Mouse (Mus musculus) spleen, adult 2 months (tissue): Measurements from ENCODE around the gene Anp32e. TPM values are rescaled to one million over a fixed set of nuclear protein-coding genes. Genes with fewer than 3 reads are reported as not detected.
A peak's percentile ranks its signal among the peaks of the same experiment; 100 is the strongest.
"Not testable (repeated sequence)": the region's sequence is repeated elsewhere in the genome, so short reads cannot be mapped to it uniquely, and the experiment has no call there.

Experiments
- DNase-seq, 2 experiments: peaks; one replicate each; pipeline versions ENCODE4 v3.0.0 to v3.0.0-alpha.2; 2012 to 2021; ENCODE audit warnings: low spot score in 2 of 2, low read depth in 1 of 2
- H3K27ac ChIP-seq: fragments of 200-500 bp; 2 replicates; pipeline ENCODE4 v1.5.1; 2012; ENCODE audit warnings: low read length, inconsistent platforms; ENCODE audit not compliant: insufficient read depth
- H3K27me3 ChIP-seq: fragments of 200-500 bp; 2 replicates; pipeline ENCODE4 v1.6.1; 2012; ENCODE audit warnings: mild to moderate bottlenecking, moderate library complexity, low read length, inconsistent platforms; ENCODE audit not compliant: control insufficient read depth, insufficient read depth
- H3K36me3 ChIP-seq: fragments of 200-500 bp; 2 replicates; pipeline ENCODE4 v1.6.1; 2012; ENCODE audit warnings: mild to moderate bottlenecking, low read length, inconsistent platforms; ENCODE audit not compliant: control insufficient read depth, insufficient read depth
- H3K4me1 ChIP-seq: fragments of 200-500 bp; 2 replicates; pipeline ENCODE4 v1.6.1; 2011; ENCODE audit warnings: inconsistent platforms; ENCODE audit not compliant: control insufficient read depth, insufficient read depth, insufficient read length
- H3K4me3 ChIP-seq: fragments of 200-500 bp; 2 replicates; pipeline ENCODE4 v1.5.1; 2011; ENCODE audit warnings: mild to moderate bottlenecking, inconsistent platforms; ENCODE audit not compliant: insufficient read depth, insufficient read length; ENCODE audit errors: extremely low read depth
- CTCF ChIP-seq: fragments of 200-500 bp; IDR thresholded peaks from 2 replicates; pipeline ENCODE4 v1.5.1; 2011; ENCODE audit warnings: mild to moderate bottlenecking, inconsistent platforms; ENCODE audit not compliant: insufficient read depth, insufficient read length, insufficient replicate concordance; ENCODE audit errors: extremely low read depth
- POLR2A ChIP-seq: fragments of 200-500 bp; IDR thresholded peaks from 2 replicates; pipeline ENCODE4 v1.6.1; 2011; ENCODE audit warnings: low read depth, low read length, inconsistent platforms
- WGBS: fragments of 180-500 bp; shearing (Covaris S2); methylation state at CpG from one replicate; pipeline ENCODE4 v1.1.7; 2018; 5-methylcytosine and 5-hydroxymethylcytosine counted together
- polyA plus RNA-seq: library from polyadenylated mRNA; depleted of rRNA; stranded (reverse); fragments of >200 nt; gene quantifications from 2 replicates; pipeline ENCODE4 v1.2.3, GENCODE M21; 2012

Gene Anp32e
- polyA plus RNA-seq, 1 experiment: 12.7 TPM

DNA sequence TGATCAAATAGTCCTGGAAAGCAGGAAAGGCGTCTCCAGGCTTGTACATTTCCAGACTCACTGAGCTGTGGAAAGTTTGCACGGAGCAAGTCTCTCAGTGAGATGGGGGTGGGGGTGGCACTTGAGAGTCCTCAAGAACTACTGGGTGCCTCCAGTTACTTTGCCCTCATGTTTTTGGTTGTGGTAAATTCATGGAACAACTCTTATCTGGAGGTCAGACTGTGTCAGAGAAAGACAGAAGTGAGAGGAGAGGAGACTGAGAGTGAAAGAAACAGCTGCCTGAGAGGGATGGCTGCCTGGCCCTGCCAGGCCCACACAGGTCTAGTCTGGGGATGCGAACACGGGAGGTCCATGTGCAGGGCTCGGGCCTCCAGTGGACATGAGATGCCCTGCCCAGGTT is 26.3 kb downstream of the Anp32e start:
- no peak for DNase-seq
- TF ChIP-seq CTCF (no peak), POLR2A (no peak)
- Histone ChIP-seq H3K27me3 (no peaks in the 10 kb centered on the region), H3K4me3 (no peak overlapping the region), H3K36me3 (no peaks in the 10 kb centered on the region), H3K27ac (no peak overlapping the region), H3K4me1 (no peaks in the 10 kb centered on the region; the same call in 1 of the 2 replicates)
- WGBS: 66% methylated on average over 5 of the region's 5 CpGs

DNA sequence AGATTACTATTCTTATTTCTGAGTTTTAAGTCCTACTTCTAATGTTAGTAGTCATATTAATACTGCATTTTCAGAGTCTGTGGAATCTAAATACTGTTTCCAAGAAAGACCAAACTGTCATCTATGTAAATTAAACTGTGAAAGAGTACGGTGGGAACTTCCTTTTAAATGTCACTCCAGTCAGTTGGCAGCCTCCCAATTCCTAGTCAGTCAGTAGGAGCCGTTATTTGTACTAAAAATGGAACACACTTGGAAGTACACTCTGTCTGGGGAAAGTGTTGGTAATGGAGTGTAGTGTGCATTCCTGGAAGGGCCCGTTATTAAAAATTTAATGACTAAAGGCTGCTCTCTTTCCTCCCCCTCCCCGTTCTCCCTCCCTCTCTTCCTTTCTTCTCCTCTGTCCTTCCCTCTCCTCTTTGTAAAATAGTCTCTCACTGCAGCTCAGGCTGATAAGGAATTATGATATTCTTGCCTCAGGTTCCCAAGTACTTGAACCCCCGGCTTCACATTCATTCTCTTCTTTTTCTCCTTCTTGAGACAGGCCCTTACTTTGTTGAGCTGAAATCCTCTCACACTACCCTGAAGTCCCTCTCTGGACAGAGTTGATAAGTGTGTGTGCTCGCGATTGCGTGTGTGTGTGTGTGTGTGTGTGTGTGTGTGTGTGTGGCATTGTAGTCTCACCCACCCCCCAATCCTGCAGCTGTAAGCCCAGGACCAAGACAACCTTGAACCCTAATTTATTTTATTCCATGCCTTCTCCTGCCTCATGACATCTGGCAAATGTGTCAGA is 28.5 kb downstream of the Anp32e start:
- no peak for DNase-seq
- TF ChIP-seq CTCF: no peak
- no peak for TF ChIP-seq POLR2A
- 39% methylated on average over 8 of the region's 8 CpGs for WGBS
- Histone ChIP-seq H3K27ac (no peak overlapping the region), H3K27me3 (no peaks in the 10 kb centered on the region), H3K36me3 (no peaks in the 10 kb centered on the region), H3K4me3 (no peak overlapping the region), H3K4me1 (no peaks in the 10 kb centered on the region; the same call in 1 of the 2 replicates)

DNA sequence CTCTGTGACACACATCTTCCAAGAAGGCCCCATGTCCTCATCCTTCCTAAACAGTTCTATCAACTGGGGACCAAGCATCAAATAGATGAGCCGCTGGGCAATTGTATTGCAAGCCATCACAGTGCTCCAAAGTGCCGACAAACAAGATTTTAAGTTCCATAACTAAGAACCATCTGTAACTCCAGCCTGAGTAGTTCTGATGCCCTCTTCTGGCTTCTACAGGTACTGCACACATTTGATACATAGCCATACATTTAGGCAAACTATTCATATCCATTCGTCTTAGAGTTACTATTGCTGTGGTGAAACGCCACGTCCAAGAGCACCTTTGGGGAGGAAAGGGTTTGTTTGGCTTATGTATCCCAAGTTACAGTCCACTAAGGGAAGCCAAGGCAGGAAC is 30.0 kb downstream of the Anp32e start:
- Histone ChIP-seq H3K27ac (no peak overlapping the region), H3K4me1 (no peaks in the 10 kb centered on the region; the same call in 1 of the 2 replicates), H3K4me3 (no peak overlapping the region), H3K36me3 (no peaks in the 10 kb centered on the region), H3K27me3 (no peaks in the 10 kb centered on the region)
- TF ChIP-seq CTCF (no peak), POLR2A (no peak)
- WGBS: 80% methylated on average over 5 of the region's 5 CpGs
- no peak for DNase-seq

DNA sequence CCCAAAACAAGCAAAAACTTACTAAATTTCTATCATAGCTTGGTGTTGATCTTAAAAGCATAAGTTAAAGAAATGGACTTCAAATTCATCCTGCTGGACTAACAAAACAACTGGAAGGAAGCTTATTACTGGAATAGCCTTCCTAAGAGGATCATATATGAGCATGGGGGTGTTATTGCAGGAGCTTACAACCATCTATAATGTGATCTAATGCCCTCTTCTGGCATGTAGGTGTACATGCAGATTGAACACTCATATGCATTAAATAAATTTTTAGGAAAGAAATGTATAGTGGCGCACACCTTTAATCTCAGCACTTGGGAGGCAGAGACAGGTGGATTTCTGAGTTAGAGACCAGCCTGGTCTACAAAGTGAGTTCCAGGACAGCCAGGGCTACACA is 30.8 kb downstream of the Anp32e start:
- TF ChIP-seq POLR2A: no peak
- TF ChIP-seq CTCF: no peak
- no peaks in the 10 kb centered on the region; the same call in 1 of the 2 replicates for H3K4me1 ChIP-seq

DNA sequence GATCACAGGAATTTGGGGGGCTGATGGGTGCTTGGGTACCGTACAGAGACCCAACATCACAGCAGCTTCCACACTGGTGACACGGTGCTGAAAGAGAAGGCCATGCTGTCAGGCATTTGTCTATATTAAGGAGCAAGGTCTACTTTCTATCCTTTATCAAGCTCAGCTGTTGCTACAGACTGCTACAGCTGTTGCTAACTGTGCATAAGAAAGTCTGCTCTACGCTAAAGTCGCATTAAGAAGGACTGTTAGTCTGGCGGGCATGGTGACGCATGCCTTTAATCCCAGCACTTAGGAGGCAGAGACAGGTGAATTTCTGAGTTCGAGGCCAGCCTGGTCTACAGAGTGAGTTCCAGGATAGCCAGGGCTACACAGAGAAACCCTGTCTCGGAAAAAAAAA is 33.1 kb downstream of the Anp32e start:
- WGBS: 93% methylated on average over 8 of the region's 8 CpGs
- H3K27ac ChIP-seq, H3K4me3 ChIP-seq, H3K36me3 ChIP-seq, DNase-seq, H3K4me1 ChIP-seq, H3K27me3 ChIP-seq: not testable (repeated sequence)

More for the DNA sequence above, 30.8 kb downstream of the Anp32e start:
- Histone ChIP-seq H3K27ac (no peak overlapping the region), H3K4me3 (no peak overlapping the region), H3K36me3 (no peaks in the 10 kb centered on the region), H3K27me3 (no peaks in the 10 kb centered on the region)
- WGBS: 75% methylated on average over 1 of the region's 1 CpGs
- no peak for DNase-seq

DNA sequence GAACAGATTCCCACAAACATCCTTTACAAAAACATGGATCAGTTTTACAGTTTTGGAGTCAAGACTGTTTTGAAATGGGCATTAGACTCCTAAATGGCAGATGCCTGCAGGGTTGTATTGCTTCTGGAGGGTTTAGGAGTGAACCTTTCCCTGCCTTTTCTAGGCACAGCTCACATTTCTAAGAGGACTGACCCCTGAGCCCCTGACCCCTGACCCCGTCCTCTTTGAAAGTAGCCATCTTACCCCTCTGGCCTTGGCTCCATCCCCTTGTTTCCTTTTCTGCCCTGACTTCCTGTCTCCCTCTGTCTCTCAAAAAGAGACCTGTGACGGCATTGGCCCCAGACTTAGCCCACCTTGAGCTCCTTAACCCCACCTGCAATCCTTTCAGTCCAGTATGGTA is 34.2 kb downstream of the Anp32e start:
- DNase-seq: no peak

DNA sequence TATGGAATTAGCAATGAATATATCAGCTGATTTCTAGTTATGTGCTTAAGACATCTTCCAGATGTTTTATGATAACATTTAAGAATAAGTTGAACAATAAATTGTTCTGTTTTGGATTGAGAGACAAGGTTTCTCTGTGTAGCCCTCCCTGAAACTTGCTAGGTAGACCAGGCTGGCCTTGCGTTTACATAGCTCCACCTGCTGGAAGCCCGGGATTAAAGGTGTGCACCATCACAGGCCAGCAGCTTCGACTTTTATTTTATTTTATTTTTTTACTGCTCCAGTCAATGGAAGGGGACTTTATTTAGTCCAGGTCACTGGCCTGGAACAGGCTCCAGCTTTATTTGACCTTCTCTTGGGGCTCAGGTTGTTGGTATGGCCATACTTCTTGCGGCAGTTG is 34.6 kb downstream of the Anp32e start:
- peak in 1 of 2 experiments; percentile 53 for DNase-seq
- WGBS: 32% methylated on average over 4 of the region's 4 CpGs
- no peaks in the 10 kb centered on the region for H3K36me3 ChIP-seq
- no peak overlapping the region for H3K4me3 ChIP-seq
- H3K27me3 ChIP-seq: no peaks in the 10 kb centered on the region
- no peak for TF ChIP-seq POLR2A
- TF ChIP-seq CTCF: peak; percentile 48; the same call in 1 of the 2 replicates
- H3K4me1 ChIP-seq: no peaks in the 10 kb centered on the region
- no peak overlapping the region for H3K27ac ChIP-seq

More for the DNA sequence above, 34.2 kb downstream of the Anp32e start:
- no peaks in the 10 kb centered on the region for H3K36me3 ChIP-seq
- H3K27me3 ChIP-seq: no peaks in the 10 kb centered on the region
- 68% methylated on average over 2 of the region's 2 CpGs for WGBS
- TF ChIP-seq CTCF (no peak), POLR2A (no peak)
- no peak overlapping the region for H3K27ac ChIP-seq
- H3K4me1 ChIP-seq: no peaks in the 10 kb centered on the region
- no peak overlapping the region for H3K4me3 ChIP-seq
